ENCODE assay signal across 8 mouse cellular contexts in genomic region chr17:26070136-26070535, GRCm38 (mm10). TPM values are rescaled to one million over a fixed set of nuclear protein-coding genes. Genes with fewer than 3 reads are reported as not detected.
A peak's percentile ranks its signal among the peaks of the same experiment; 100 is the strongest.
DNase-seq lines count a peak whose midpoint lies in the region; ATAC-seq and TF ChIP-seq lines count a peak whose summit lies in the region.

No protein-coding gene starts in this region.

- TF ChIP-seq CTCF in left cerebral cortex, adult 2 months (IDR thresholded peaks at IDR 0.05): no peak

- H3K9ac ChIP-seq in embryonic facial prominence, embryonic 14.5 days (ENCODE audit: low read depth, low read length): peak overlapping the region; percentile 84
- 0 out of 2 replicates have a peak overlapping the region, but pooled peaks have one; percentile 86 for H3K9ac ChIP-seq in neural tube, embryonic 15.5 days (replicated peaks)

- H3K36me3 ChIP-seq in embryonic facial prominence, embryonic 14.5 days (ENCODE audit: control insufficient read depth, insufficient read depth, low read length): peaks cover 3% of the 10 kb centered on the region; the same call in 1 of the 2 replicates
- peaks cover 15% of the 10 kb centered on the region for H3K36me3 ChIP-seq in limb, embryonic 10.5 days
- H3K36me3 ChIP-seq in neural tube, embryonic 15.5 days: peaks cover 3% of the 10 kb centered on the region; the same call in 1 of the 2 replicates

- intact Hi-C loops in left cerebral cortex, adult 2 months (cut with DNase I): no loop called here
- intact Hi-C loops in left cerebral cortex, postnatal 4 days (cut with DNase I): no loop called here

- peak overlapping the region; percentile 60 for H3K4me3 ChIP-seq in left cerebral cortex, adult 2 months
- peak overlapping the region; percentile 87 for H3K4me3 ChIP-seq in embryonic facial prominence, embryonic 14.5 days (ENCODE audit: low read depth, low read length)
- H3K4me3 ChIP-seq in limb, embryonic 10.5 days: peak overlapping the region; percentile 97
- H3K4me3 ChIP-seq in neural tube, embryonic 15.5 days (replicated peaks): peak overlapping the region; percentile 58

- no peaks in the 10 kb centered on the region for H3K27me3 ChIP-seq in embryonic facial prominence, embryonic 14.5 days (replicated peaks; ENCODE audit: control insufficient read depth, insufficient read depth, low read length)
- peaks cover 34% of the 10 kb centered on the region for H3K27me3 ChIP-seq in limb, embryonic 10.5 days (ENCODE audit: low read depth, poor library complexity, severe bottlenecking)
- peaks cover 14% of the 10 kb centered on the region for H3K27me3 ChIP-seq in neural tube, embryonic 15.5 days (replicated peaks)

- H3K4me2 ChIP-seq in embryonic facial prominence, embryonic 14.5 days (ENCODE audit: low read depth, low read length): peak overlapping the region; percentile 94
- H3K4me2 ChIP-seq in neural tube, embryonic 15.5 days: peak overlapping the region; percentile 94

- H3K27ac ChIP-seq in left cerebral cortex, adult 2 months: peak overlapping the region; percentile 89; the same call in 1 of the 2 replicates
- H3K27ac ChIP-seq in embryonic facial prominence, embryonic 14.5 days (replicated peaks; ENCODE audit: low read depth, low read length): no peak overlapping the region
- H3K27ac ChIP-seq in limb, embryonic 10.5 days: no peak overlapping the region
- H3K27ac ChIP-seq in neural tube, embryonic 15.5 days (replicated peaks): no peak overlapping the region

- 36% methylated on average over 6 of the region's 6 CpGs for WGBS in embryonic facial prominence, embryonic 14.5 days
- 42% methylated on average over 6 of the region's 6 CpGs for WGBS in limb, embryonic 10.5 days
- 33% methylated on average over 6 of the region's 6 CpGs for WGBS in neural tube, embryonic 15.5 days

- peaks cover 22% of the 10 kb centered on the region for H3K4me1 ChIP-seq in embryonic facial prominence, embryonic 14.5 days (ENCODE audit: control insufficient read depth, insufficient read depth, low read length)
- peaks cover 41% of the 10 kb centered on the region for H3K4me1 ChIP-seq in limb, embryonic 10.5 days
- H3K4me1 ChIP-seq in neural tube, embryonic 15.5 days: peaks cover 40% of the 10 kb centered on the region

- no peak for DNase-seq in left cerebral cortex, adult 2 months (ENCODE audit: extremely low spot score in 1 of 2, low spot score in 2 of 2)
- DNase-seq in left cerebral cortex, postnatal 4 days: no peak
- DNase-seq in embryonic facial prominence, embryonic 14.5 days (ENCODE audit: low spot score): no peak
- DNase-seq in limb, embryonic 10.5 days (ENCODE audit: low spot score): no peak
- no peak for DNase-seq in right cerebral cortex, postnatal 36 days (ENCODE audit: low spot score in 2 of 2)
- no peak for DNase-seq in spleen, postnatal 10 days (ENCODE audit: low spot score in 2 of 2)

- no peaks in the 10 kb centered on the region for H3K9me3 ChIP-seq in embryonic facial prominence, embryonic 14.5 days (ENCODE audit: control insufficient read depth, low read length)
- no peaks in the 10 kb centered on the region for H3K9me3 ChIP-seq in limb, embryonic 10.5 days (replicated peaks)
- H3K9me3 ChIP-seq in neural tube, embryonic 15.5 days (replicated peaks): no peaks in the 10 kb centered on the region

- no peak for ATAC-seq in embryonic facial prominence, embryonic 14.5 days (ENCODE audit: low read depth)
- no peak for ATAC-seq in neural tube, embryonic 15.5 days (ENCODE audit: low FRiP score)
- no peak for ATAC-seq in frontal cortex, adult (ENCODE audit: low TSS enrichment)

RNA-seq across cellular contexts. Expression of gene Rab11fip3, which starts 0.8 kb away (rescaled TPM):
- total RNA-seq in left cerebral cortex, adult 2 months (2021): 100 to 1,000 TPM; 114 to 119 TPM
- total RNA-seq in left cerebral cortex, postnatal 4 days (2021): 10 to 100 TPM; 79.6 to 82.5 TPM
- polyA plus RNA-seq in embryonic facial prominence, embryonic 14.5 days (2014; fragmentation: Nextera tagmentation; extraction: Ambion mirVana): 15.8 and 17.7 TPM in 2 replicates
- polyA plus RNA-seq in limb, embryonic 10.5 days (2016; fragmentation: Nextera tagmentation; extraction: Ambion mirVana): 20.9 and 22.1 TPM in 2 replicates
- polyA plus RNA-seq in neural tube, embryonic 15.5 days (2015; fragmentation: Nextera tagmentation; extraction: Ambion mirVana): 21.6 and 27.0 TPM in 2 replicates

RNA-seq across cellular contexts. Expression of gene Decr2, which starts 20.0 kb away (rescaled TPM):
- total RNA-seq in left cerebral cortex, adult 2 months (2021): 10 to 100 TPM; 28.5 to 31.5 TPM
- total RNA-seq in left cerebral cortex, postnatal 4 days (2021): 10 to 100 TPM; 21.7 to 24.3 TPM
- 15.7 and 18.5 TPM in 2 replicates for polyA plus RNA-seq in embryonic facial prominence, embryonic 14.5 days (2014; fragmentation: Nextera tagmentation; extraction: Ambion mirVana)
- polyA plus RNA-seq in limb, embryonic 10.5 days (2016; fragmentation: Nextera tagmentation; extraction: Ambion mirVana): 23.0 and 26.3 TPM in 2 replicates
- polyA plus RNA-seq in neural tube, embryonic 15.5 days (2015; fragmentation: Nextera tagmentation; extraction: Ambion mirVana): 42.8 and 42.9 TPM in 2 replicates

RNA-seq across cellular contexts. Expression of gene Nme4, which starts 25.3 kb away (rescaled TPM):
- total RNA-seq in left cerebral cortex, adult 2 months (2021): 1 to 10 TPM; 3.6 to 4.2 TPM
- 1 to 10 TPM; 8.9 to 9.6 TPM for total RNA-seq in left cerebral cortex, postnatal 4 days (2021)
- polyA plus RNA-seq in embryonic facial prominence, embryonic 14.5 days (2014; fragmentation: Nextera tagmentation; extraction: Ambion mirVana): 77.2 and 92.4 TPM in 2 replicates
- 163 and 186 TPM in 2 replicates for polyA plus RNA-seq in limb, embryonic 10.5 days (2016; fragmentation: Nextera tagmentation; extraction: Ambion mirVana)
- 20.3 and 37.4 TPM in 2 replicates for polyA plus RNA-seq in neural tube, embryonic 15.5 days (2015; fragmentation: Nextera tagmentation; extraction: Ambion mirVana)

RNA-seq across cellular contexts. Expression of gene Tmem8, which starts 43.0 kb away (rescaled TPM):
- total RNA-seq in left cerebral cortex, adult 2 months (2021): 10 to 100 TPM; 14.3 to 14.7 TPM
- 1 to 10 TPM; 7.0 to 7.7 TPM for total RNA-seq in left cerebral cortex, postnatal 4 days (2021)
- polyA plus RNA-seq in embryonic facial prominence, embryonic 14.5 days (2014; fragmentation: Nextera tagmentation; extraction: Ambion mirVana): 2.1 and 3.0 TPM in 2 replicates
- polyA plus RNA-seq in limb, embryonic 10.5 days (2016; fragmentation: Nextera tagmentation; extraction: Ambion mirVana): 0.53 and 0.56 TPM in 2 replicates
- 4.3 and 5.9 TPM in 2 replicates for polyA plus RNA-seq in neural tube, embryonic 15.5 days (2015; fragmentation: Nextera tagmentation; extraction: Ambion mirVana)

RNA-seq across cellular contexts. Expression of gene Mrpl28, which starts 53.2 kb away (rescaled TPM):
- total RNA-seq in left cerebral cortex, adult 2 months (2021): 10 to 100 TPM; 67.8 to 68.0 TPM
- total RNA-seq in left cerebral cortex, postnatal 4 days (2021): 10 to 100 TPM; 74.2 to 80.5 TPM
- 177 and 183 TPM in 2 replicates for polyA plus RNA-seq in embryonic facial prominence, embryonic 14.5 days (2014; fragmentation: Nextera tagmentation; extraction: Ambion mirVana)
- 302 and 336 TPM in 2 replicates for polyA plus RNA-seq in limb, embryonic 10.5 days (2016; fragmentation: Nextera tagmentation; extraction: Ambion mirVana)
- polyA plus RNA-seq in neural tube, embryonic 15.5 days (2015; fragmentation: Nextera tagmentation; extraction: Ambion mirVana): 186 and 187 TPM in 2 replicates
